Mouse (Mus musculus) left cerebral cortex, postnatal 4 days (tissue): Measurements from ENCODE around the gene Rnf207. TPM values are rescaled to one million over a fixed set of nuclear protein-coding genes. Genes with fewer than 3 reads are reported as not detected.

Experiments used
- DNase-seq: peaks from one replicate; pipeline ENCODE4 v3.0.0-alpha.2; 2022
- intact Hi-C: fragments of 180-260 bp; cut with DNase I; formaldehyde crosslinking; loops from one replicate; pipeline ENCODE4 v1.15.1; 2025
- total RNA-seq, 2 experiments: library from RNA; stranded (reverse); gene quantifications; 2 replicates each; pipeline ENCODE4 v1.2.3; 2021

Rnf207 gene
- total RNA-seq, 2 experiments from 2014 or later: 3.0 to 3.8 TPM

DNA sequence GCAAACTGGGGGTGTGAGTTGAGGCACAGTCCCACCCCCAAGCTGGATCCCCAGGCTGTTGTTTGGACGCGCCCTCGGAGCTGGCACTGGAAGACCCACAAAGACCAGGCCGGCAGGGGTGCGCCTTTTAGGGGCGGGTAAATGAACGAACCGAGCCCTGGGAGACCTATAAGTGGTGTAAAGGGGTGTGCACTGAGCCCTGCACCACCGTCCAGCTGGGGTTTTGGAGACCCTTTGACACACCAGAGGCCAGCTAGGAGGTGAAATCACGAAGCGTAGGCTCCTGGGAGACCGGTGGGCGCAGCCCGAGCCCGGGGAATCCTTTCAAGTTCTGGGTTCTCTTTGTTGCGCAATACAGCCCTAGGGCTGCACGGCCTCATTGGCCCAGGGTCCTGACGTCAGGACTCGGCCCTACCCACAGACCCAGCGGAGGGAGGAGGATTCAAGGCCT, 44.1 kb downstream of the Rnf207 start:
- no peak for DNase-seq
- intact Hi-C loops: no loop called here

DNA sequence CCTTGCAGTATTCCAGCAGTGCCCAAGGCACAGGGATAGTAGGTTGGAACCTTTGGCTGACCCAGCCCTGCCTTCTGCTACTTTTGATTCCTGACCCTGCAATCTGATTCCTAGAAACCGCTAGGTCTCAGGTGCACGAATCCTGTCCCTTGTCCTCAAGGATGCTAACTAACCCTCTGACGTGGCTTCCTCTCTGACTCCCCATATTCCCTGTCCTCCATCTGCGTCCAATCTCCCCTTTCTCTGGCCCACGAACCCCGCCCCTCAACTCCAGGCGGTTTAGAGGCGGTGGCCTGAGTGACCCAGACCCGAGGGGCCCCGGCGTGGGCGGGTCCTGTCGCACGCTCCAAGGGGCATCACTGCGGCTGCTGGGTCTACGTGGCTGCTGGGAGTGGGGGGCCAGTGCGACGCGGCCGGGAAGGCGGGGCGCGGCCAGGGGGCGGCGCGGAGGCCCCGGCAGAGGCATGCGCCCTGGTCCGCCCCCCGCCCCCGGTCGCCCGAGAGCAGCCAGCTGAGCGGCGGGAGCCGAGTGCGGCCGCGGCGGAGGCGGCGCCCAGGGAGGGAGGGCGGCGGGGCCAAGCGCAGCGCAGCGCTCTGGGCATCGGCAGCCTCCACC, 45.1 kb downstream of the Rnf207 start, which contains the start of gene Gpr153:
TSS of gene Gpr153 (plus strand) at position 612 of the 616 bp plus-strand sequence.
- intact Hi-C loops: no loop called here
- no peak for DNase-seq

DNA sequence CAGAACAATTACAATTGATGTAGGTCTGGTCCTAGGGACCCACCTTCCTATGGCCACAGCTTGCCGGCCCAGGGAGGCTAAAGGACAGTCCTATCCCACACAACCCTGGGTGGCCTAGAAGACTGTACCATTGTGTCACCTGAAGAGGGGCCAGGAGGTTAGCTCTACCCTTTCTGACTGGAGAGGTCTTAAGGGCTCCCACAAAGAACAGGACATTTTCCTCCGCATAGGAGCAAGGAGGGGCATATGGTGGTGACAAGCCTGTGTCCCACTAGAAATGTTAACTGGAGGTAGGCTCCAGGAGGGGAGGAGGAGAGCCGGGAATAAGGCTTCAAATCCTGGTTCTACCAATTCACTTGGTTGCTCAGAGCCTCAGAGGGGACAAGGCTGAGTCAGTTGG, 45.6 kb downstream of the Rnf207 start:
- intact Hi-C loops: no loop called here
- no peak for DNase-seq

DNA sequence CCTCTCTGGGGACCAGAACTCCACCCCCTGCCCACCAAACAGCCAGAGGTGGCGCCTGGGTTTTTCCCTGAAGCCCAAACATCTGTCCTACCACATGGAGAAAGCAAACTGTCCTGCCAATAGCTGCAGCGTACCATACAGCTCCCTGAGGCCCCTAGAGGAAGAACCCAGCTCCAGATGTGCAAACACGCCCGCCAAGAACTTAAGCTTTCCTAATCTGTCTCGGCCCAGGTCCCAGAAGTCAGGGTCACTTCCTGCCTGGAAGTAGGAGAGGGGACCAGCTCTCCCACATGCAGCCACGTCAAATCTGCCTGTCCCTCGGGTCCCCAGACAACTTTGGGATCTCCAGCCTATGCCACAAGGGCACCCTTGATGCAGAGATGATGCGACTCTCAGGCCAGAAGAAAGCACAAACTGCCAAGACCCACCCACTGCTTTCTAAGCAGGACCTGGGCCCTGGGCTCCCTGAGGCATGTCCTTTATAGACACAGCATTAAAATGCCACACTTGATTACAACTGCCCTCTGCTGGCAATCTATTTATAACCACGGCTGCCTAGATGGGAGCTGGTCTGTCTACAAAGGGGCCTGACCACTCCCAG, 46.2 kb downstream of the Rnf207 start:
- DNase-seq: no peak
- intact Hi-C loops: no loop called here

DNA sequence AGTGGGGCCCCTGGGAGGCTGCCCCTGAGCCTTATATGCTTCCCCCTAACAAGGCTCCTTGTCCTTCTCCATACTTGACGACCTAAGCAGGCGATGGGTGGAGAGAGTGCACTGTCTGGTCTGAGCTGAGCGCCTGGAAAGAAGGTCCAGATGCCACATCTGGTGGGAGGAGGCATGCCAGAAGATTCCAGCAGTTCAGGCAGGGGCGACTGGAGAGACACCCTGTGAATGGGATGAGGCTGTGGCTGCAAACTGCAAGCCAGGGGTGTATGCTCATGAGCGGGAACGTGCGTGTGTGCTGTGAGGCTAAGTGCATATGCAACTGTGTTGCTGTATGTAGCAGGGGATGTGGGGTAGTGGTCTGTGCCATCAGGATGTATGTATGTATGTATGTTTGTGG, 46.8 kb downstream of the Rnf207 start:
- no peak for DNase-seq
- intact Hi-C loops: no loop called here

DNA sequence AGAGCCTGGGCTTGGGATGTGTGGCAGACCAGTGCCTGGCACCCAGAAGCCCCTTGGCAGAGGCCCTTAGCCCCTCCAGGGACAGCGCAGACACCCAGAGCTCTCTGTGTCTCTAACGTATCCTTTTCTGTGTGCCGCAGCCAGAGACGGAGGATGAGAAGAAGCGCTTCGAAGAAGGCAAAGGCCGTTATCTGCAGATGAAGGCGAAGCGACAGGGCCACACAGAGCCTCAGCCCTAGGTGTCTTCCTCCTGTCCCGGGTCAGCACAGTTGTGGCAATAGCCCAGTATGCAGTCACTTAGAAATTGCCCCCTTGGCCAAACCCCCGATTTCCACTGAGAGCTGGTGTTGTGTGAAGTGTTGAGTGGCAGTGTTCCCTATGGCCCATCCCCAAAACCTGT, 47.5 kb downstream of the Rnf207 start:
- intact Hi-C loops: no loop called here
- no peak for DNase-seq

DNA sequence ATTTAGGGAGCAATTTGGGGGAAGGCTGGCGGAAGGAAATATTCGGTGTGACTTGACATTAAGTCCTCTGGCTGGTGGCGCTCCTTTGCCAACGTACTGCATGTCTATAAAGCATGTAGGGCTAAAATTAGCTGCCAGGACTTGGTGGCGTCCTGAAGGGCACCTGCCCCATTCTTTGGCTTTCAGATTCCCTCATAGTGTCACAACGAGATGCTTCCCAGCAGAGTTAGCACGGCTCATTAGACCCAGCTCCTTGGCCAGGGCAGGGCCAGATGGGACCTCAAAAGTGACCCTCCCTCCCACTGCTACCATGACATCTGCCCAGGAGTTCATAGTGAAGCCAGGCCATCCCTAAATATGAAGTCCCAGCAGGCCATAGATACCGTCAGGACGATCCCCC, 48.2 kb downstream of the Rnf207 start:
- no peak for DNase-seq
- intact Hi-C loops: no loop called here

DNA sequence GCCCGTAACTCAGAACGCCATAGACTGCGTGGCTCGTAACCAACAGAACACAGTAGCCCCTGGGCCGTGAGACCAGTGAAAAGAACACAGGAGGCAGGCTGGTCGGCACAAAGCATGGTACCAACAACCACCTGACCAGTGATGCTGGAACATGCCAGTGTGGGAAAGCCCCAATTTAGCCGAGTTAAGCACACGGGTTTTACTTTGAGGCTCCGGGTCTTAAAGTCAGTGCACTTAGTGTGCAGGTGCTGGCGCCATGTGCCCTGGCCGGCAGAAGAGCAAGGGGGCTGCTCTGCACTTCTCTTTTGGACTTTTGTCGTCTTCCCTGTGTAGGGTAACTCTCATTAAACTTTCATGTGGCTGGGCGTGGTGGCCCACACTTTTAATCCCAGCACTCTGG, 48.8 kb downstream of the Rnf207 start:
- DNase-seq: no peak
- intact Hi-C loops: no loop called here

DNA sequence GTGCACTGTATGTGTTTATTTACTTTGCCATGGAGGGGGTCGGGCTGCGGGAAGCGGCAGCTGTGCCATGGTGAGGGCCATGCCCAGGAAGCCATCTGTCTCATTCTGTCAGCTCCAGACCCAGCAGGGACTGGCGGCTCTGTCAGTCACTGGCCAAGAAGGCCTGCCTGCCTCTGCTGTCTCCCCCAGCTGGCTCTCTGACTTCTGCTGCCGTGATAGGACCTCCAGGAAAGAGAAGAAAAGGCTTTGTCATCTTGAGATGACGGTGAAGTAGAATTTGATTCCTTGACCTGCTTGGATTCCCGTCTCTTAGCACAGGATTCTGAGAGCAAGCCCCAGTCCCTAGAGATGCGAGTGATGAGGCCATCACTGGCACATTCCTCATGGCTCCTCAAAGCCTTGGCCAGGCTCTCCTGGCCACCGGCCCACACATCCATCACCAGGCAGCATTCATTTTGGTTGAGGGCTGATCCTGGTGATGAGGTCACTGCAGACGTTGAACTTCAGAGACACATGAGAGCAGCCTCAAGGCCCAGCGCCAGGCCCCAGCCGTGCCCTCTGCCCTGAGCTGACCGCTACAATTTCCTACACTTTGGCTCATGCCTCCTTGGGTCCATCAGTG, 50.9 kb downstream of the Rnf207 start:
- peak; percentile 81 for DNase-seq
- intact Hi-C loops: no loop called here

DNA sequence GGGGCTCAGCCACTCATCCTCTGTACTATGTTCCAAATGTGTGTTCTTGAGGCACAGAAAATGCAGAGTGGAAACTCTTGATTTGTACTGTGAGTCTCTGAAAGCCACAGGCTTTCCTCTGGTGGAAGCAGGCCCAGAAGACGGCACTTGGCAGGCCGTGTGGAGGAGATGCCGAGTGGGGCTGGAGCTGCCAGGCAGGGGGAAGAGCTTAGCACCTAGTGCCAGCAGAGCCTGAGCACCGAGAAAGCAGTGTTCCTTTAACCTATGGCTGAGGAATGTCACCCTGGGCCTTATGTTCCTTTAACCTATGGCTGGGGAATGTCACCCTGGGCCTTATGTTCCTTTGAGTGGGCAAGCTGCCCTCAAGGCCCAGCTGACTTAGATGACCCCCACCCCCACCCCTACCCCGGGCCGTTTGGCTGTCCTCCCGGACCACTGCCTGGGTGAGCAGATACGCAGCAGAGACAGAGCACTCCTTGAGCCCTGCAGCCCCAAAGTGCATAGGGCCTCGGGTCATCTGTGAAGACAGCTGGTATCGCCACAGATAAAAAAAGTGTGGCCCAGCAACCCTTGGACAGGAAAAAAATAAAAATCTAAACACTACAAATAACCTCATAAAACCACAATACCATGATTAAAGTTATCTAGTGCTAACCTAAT, 52.4 kb downstream of the Rnf207 start:
- DNase-seq: peak; percentile 81
- intact Hi-C loops: no loop called here

DNA sequence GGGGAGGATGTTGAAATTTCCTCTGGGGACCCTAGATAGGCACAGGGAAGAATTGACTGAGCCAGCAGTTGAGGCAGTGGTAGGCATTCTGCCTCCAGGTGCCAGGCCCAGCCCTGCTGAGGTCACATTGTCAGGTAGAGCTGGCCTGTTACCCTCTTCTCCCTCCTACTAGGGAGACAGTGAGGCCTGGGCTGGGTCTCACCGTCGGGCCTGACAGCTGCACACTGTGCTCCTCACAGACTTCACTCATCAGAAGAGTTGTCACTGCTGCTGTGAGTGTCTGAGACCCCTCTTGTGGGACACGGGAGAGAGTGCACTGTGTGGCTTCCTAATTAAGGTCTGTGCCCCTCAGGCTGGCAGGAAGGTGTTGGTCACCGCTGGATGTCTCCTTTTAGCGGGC, 53.0 kb downstream of the Rnf207 start:
- intact Hi-C loops: no loop called here
- no peak for DNase-seq

DNA sequence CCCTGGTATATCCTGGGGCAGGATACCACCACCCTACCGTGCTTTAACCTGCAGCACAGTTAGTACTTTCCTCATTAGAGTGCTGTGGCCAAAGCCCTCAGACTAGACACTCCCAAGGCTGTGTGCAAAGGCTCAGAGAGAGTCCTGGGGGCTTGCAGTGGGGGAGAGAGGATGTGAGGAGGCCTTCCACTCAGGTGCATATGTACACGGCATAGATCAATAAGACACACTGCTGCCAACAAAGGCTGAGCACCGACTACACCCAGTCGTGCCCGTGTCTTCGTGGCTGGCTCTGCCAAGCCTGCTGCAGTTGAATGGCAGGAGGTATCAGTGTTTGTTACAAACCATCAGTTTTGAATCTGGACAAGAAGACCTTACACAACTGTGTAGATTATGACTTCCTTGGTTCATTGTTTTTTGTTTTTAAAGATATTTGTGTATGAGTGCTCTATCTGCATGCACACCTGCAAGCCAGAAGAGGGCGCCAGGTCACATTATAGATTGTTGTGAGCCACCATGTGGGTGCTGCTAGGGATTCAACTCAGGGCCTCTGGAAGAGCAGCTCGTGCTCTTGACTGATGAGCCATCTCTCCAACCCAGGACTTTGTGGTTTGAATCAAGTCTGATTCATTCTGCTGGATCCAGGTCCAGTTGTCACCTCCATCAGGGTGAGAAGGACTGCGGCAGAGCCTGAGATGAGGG, 53.8 kb downstream of the Rnf207 start:
- intact Hi-C loops: no loop called here

DNA sequence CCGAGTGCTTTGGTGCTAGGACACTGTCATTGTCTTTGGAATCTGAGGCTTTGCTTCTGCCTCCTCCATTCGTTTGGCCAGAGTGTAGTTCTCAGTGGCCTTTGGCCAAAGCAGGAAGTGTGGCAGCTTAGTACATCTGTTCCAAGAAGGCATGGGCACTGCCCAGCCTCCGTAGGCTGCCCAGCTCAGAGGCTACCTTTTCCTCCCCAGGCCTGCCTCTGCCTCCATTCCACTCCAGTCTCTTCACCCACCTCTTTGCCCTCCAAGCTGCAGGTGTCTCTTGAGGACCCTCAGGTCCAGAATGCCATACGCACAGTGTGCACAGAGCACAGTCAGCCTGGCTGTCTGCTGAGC, 54.6 kb downstream of the Rnf207 start:
- intact Hi-C loops: no loop called here
- DNase-seq: no peak

More for the DNA sequence above, 53.8 kb downstream of the Rnf207 start:
- no peak for DNase-seq

DNA sequence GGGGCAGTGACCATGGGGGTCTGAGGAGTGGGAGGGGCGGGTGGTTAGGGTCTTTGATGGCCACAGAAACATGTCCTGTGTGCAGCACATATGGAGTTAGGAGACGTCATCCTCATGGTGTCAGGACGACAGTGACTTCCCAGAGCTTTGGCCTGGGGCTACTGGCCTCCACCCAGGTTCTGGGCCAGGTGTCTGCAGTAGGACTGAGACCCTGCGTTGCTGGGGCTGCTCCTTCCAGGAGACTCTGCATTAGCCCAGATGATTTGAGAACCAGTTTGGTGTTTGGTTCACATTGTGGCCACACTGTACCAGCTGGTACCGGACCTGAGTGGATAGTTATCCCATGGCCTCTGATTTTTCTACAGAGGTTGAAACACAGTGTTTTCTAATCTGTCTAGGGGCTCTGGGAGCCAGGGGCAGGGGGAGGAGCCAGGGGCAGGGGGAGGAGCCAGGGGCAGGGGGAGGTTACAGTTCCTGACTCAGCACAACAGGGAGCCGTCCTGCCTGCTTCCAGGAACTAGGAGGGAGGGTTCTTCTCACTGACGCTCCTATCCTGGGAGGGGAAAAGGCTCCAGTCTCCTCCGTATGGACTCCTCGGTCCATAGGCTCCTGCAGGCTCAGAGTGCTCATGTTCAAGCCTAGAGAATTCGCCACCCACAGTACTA, 55.1 kb downstream of the Rnf207 start:
- DNase-seq: no peak
- intact Hi-C loops: no loop called here

DNA sequence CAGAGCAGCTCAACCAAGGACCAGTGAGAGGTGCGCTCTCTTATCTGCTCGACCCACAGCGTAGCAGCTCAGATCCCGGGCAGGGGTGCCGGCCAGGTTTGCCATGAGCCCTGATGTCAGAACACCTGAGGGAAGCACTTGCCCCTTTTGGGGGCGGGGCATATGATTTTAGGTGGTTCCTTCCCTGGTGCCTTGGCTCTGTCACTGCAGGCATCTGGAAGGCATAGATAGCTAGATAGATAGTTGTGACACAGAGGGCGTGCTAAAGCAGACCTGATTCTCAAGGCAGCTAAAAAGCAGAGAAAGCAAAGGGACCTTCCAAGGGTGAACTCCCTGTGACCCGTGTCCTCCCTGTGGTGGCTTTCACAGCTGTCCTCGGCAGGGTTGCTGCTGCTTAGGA, 55.7 kb downstream of the Rnf207 start:
- intact Hi-C loops: no loop called here
- no peak for DNase-seq

DNA sequence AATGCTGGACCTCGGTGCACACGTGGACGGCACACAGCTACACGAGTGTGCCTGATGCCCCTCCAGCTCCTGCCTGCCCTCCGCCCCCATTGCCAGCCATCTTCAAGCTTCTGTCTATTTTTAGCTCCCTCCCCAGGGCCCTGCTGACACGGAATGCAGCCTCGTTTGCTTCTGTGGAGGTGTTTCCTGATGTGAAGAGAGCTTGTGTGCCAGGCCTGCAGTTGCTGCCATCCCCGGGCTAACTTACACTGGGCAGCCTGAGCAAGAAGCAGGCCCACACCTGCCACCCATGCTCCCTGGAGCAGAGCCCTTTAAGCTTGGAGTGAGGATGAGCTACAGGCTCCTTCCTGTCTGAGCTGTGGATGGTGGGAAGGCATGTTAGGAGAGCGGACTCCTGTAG, 56.6 kb downstream of the Rnf207 start:
- DNase-seq: no peak
- intact Hi-C loops: no loop called here

DNA sequence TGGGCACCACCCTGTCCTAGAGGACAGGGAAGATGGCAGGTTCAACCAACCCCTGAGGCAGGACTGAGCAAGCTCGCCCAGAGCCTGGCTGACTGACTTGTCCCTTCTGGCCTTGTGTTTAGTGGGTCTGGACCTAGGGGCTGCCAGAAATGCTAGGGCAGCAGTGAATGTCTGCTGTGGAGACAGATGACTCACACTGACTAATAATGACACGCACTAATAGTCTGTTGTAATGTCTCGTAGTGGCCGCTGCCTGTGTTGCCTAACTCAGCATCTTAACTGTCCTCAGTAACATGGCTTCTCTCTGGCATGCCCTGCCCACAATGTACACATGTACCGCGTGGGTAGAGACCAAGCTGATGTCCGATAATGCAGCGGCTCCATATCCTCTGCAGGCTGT, 58.3 kb downstream of the Rnf207 start:
- no peak for DNase-seq
- intact Hi-C loops: no loop called here

DNA sequence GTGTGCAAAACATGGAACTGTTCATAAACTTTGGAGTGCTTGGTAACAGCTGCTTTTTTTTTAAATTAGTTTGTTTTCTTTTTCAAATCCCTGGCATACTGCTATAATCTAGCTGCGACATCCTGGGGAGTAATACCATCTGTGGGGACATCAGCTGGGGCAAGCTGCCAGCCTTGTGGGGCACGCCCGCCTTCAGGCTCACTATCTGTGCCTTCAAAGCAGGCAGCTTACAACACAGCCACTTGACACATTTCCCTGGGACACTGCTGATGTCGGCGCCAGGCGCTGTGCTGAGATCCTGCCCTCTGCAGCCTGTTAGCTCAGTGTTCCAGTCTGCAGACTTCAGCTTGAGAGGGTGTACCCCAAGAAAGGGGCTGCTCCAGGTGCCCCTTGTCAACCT, 61.7 kb downstream of the Rnf207 start:
- peak; percentile 78 for DNase-seq
- intact Hi-C loops: no loop called here
